Mouse (Mus musculus): ENCODE results near the gene Lama2. TPM values are rescaled to one million over a fixed set of nuclear protein-coding genes. Genes with fewer than 3 reads are reported as not detected.

Lama2 gene
- polyA plus RNA-seq, 1 experiment from 2014 or later, result 6.6 TPM

- ATAC-seq (ENCODE audit: low FRiP score, low TSS enrichment) (peak; percentile 51), DNase-seq (peak; percentile 34)
- Histone ChIP-seq H3K4me3 (replicated peaks; ENCODE audit: low read depth, low read length) (peak overlapping the region; percentile 20), H3K27me3 (ENCODE audit: control insufficient read depth, insufficient read depth, low read length) (no peaks in the 10 kb centered on the region), H3K27ac (replicated peaks; ENCODE audit: low read depth, low read length) (no peak overlapping the region), H3K4me2 (ENCODE audit: low read length) (peak overlapping the region; percentile 55), H3K4me1 (ENCODE audit: control insufficient read depth, insufficient read depth, low read length) (peaks cover 6% of the 10 kb centered on the region; the same call in 1 of the 2 replicates), H3K9ac (replicated peaks; ENCODE audit: low read length) (no peak overlapping the region; the same call in 1 of the 2 replicates), H3K9me3 (ENCODE audit: control insufficient read depth, low read length) (no peaks in the 10 kb centered on the region), H3K36me3 (ENCODE audit: control insufficient read depth, insufficient read depth, low read length) (no peaks in the 10 kb centered on the region)
- 12% methylated on average over 18 of the region's 18 CpGs for WGBS
Observed at GRCm38 (mm10) chr10:27616641-27617415, 2.7 kb downstream of the Lama2 start.

GRCm38 (mm10) chr10:27595675-27596074, 23.9 kb downstream of the Lama2 start:
- H3K36me3 ChIP-seq (ENCODE audit: control insufficient read depth, insufficient read depth, low read length), result no peaks in the 10 kb centered on the region
- no peak overlapping the region for H3K9ac ChIP-seq (replicated peaks; ENCODE audit: low read length)
- no peak overlapping the region for H3K4me3 ChIP-seq (replicated peaks; ENCODE audit: low read depth, low read length)
- no peaks in the 10 kb centered on the region for H3K9me3 ChIP-seq (ENCODE audit: control insufficient read depth, low read length)
- 92% methylated on average over 3 of the region's 3 CpGs for WGBS
- ATAC-seq (ENCODE audit: low FRiP score, low TSS enrichment) (no peak), DNase-seq (no peak)
- no peaks in the 10 kb centered on the region for H3K4me1 ChIP-seq (ENCODE audit: control insufficient read depth, insufficient read depth, low read length)
- no peaks in the 10 kb centered on the region for H3K27me3 ChIP-seq (ENCODE audit: control insufficient read depth, insufficient read depth, low read length)
- no peak overlapping the region for H3K4me2 ChIP-seq (ENCODE audit: low read length)
- H3K27ac ChIP-seq (replicated peaks; ENCODE audit: low read depth, low read length), result no peak overlapping the region

- WGBS, result 84% methylated on average over 2 of the region's 2 CpGs
- no peak overlapping the region for H3K9ac ChIP-seq (replicated peaks; ENCODE audit: low read length)
- no peak overlapping the region for H3K27ac ChIP-seq (replicated peaks; ENCODE audit: low read depth, low read length)
- no peak overlapping the region for H3K4me3 ChIP-seq (replicated peaks; ENCODE audit: low read depth, low read length)
- no peak for ATAC-seq (ENCODE audit: low FRiP score, low TSS enrichment)
- no peak for DNase-seq
- H3K27me3 ChIP-seq (ENCODE audit: control insufficient read depth, insufficient read depth, low read length), result no peaks in the 10 kb centered on the region
- no peak overlapping the region for H3K4me2 ChIP-seq (ENCODE audit: low read length)
- no peaks in the 10 kb centered on the region for H3K4me1 ChIP-seq (ENCODE audit: control insufficient read depth, insufficient read depth, low read length)
- H3K36me3 ChIP-seq (ENCODE audit: control insufficient read depth, insufficient read depth, low read length), result no peaks in the 10 kb centered on the region
- no peaks in the 10 kb centered on the region for H3K9me3 ChIP-seq (ENCODE audit: control insufficient read depth, low read length)
Observed at GRCm38 (mm10) chr10:27533217-27533616, 86.3 kb downstream of the Lama2 start.

- peak; percentile 73 for DNase-seq
- no peaks in the 10 kb centered on the region for H3K9me3 ChIP-seq (ENCODE audit: control insufficient read depth, low read length)
- 47% methylated on average over 3 of the region's 3 CpGs for WGBS
Observed at GRCm38 (mm10) chr10:27508847-27509459, 110.6 kb downstream of the Lama2 start.

GRCm38 (mm10) chr10:27500863-27501262, 118.7 kb downstream of the Lama2 start:
- H3K27me3 ChIP-seq (ENCODE audit: control insufficient read depth, insufficient read depth, low read length), result no peaks in the 10 kb centered on the region
- H3K4me3 ChIP-seq (replicated peaks; ENCODE audit: low read depth, low read length), result no peak overlapping the region
- WGBS, result 91% methylated on average over 3 of the region's 3 CpGs
- ATAC-seq (ENCODE audit: low FRiP score, low TSS enrichment) (no peak), DNase-seq (no peak)
- H3K4me1 ChIP-seq (ENCODE audit: control insufficient read depth, insufficient read depth, low read length), result no peaks in the 10 kb centered on the region
- no peaks in the 10 kb centered on the region for H3K36me3 ChIP-seq (ENCODE audit: control insufficient read depth, insufficient read depth, low read length)
- no peak overlapping the region for H3K9ac ChIP-seq (replicated peaks; ENCODE audit: low read length)
- H3K27ac ChIP-seq (replicated peaks; ENCODE audit: low read depth, low read length), result no peak overlapping the region
- no peak overlapping the region for H3K4me2 ChIP-seq (ENCODE audit: low read length)
- no peaks in the 10 kb centered on the region for H3K9me3 ChIP-seq (ENCODE audit: control insufficient read depth, low read length)

More at GRCm38 (mm10) chr10:27508847-27509459, 110.6 kb downstream of the Lama2 start:
- Histone ChIP-seq H3K27ac (replicated peaks; ENCODE audit: low read depth, low read length) (peak overlapping the region; percentile 55; the same call in 1 of the 2 replicates), H3K9ac (replicated peaks; ENCODE audit: low read length) (no peak overlapping the region), H3K4me1 (ENCODE audit: control insufficient read depth, insufficient read depth, low read length) (peaks cover 4% of the 10 kb centered on the region; the same call in 1 of the 2 replicates), H3K4me3 (replicated peaks; ENCODE audit: low read depth, low read length) (no peak overlapping the region), H3K36me3 (ENCODE audit: control insufficient read depth, insufficient read depth, low read length) (no peaks in the 10 kb centered on the region), H3K27me3 (ENCODE audit: control insufficient read depth, insufficient read depth, low read length) (no peaks in the 10 kb centered on the region), H3K4me2 (ENCODE audit: low read length) (no peak overlapping the region)
- ATAC-seq (ENCODE audit: low FRiP score, low TSS enrichment), result peak; percentile 69; the same call in 1 of the 2 replicates

- WGBS, result 80% methylated on average over 1 of the region's 1 CpGs
- H3K4me2 ChIP-seq (ENCODE audit: low read length), result no peak overlapping the region
- H3K27ac ChIP-seq (replicated peaks; ENCODE audit: low read depth, low read length), result no peak overlapping the region
- H3K4me1 ChIP-seq (ENCODE audit: control insufficient read depth, insufficient read depth, low read length), result no peaks in the 10 kb centered on the region
- no peak for DNase-seq
- H3K4me3 ChIP-seq (replicated peaks; ENCODE audit: low read depth, low read length), result no peak overlapping the region
- H3K9me3 ChIP-seq (ENCODE audit: control insufficient read depth, low read length), result no peaks in the 10 kb centered on the region
- no peak overlapping the region for H3K9ac ChIP-seq (replicated peaks; ENCODE audit: low read length)
- H3K36me3 ChIP-seq (ENCODE audit: control insufficient read depth, insufficient read depth, low read length), result no peaks in the 10 kb centered on the region
- H3K27me3 ChIP-seq (ENCODE audit: control insufficient read depth, insufficient read depth, low read length), result no peaks in the 10 kb centered on the region
- no peak for ATAC-seq (ENCODE audit: low FRiP score, low TSS enrichment)
Observed at GRCm38 (mm10) chr10:27488452-27488851, 131.1 kb downstream of the Lama2 start.

- no peak overlapping the region for H3K4me3 ChIP-seq (replicated peaks; ENCODE audit: low read depth, low read length)
- no peaks in the 10 kb centered on the region for H3K27me3 ChIP-seq (ENCODE audit: control insufficient read depth, insufficient read depth, low read length)
- no peak overlapping the region for H3K4me2 ChIP-seq (ENCODE audit: low read length)
- ATAC-seq (ENCODE audit: low FRiP score, low TSS enrichment) (no peak), DNase-seq (no peak)
- no peak overlapping the region for H3K9ac ChIP-seq (replicated peaks; ENCODE audit: low read length)
- H3K4me1 ChIP-seq (ENCODE audit: control insufficient read depth, insufficient read depth, low read length), result no peaks in the 10 kb centered on the region
- no peaks in the 10 kb centered on the region for H3K36me3 ChIP-seq (ENCODE audit: control insufficient read depth, insufficient read depth, low read length)
- H3K9me3 ChIP-seq (ENCODE audit: control insufficient read depth, low read length), result no peaks in the 10 kb centered on the region
- H3K27ac ChIP-seq (replicated peaks; ENCODE audit: low read depth, low read length), result no peak overlapping the region
- WGBS, result 87% methylated on average over 1 of the region's 1 CpGs
Observed at GRCm38 (mm10) chr10:27484041-27484440, 135.5 kb downstream of the Lama2 start.

GRCm38 (mm10) chr10:27475540-27475939, 144.0 kb downstream of the Lama2 start:
- 28% methylated on average over 3 of the region's 3 CpGs for WGBS
- no peaks in the 10 kb centered on the region for H3K27me3 ChIP-seq (ENCODE audit: control insufficient read depth, insufficient read depth, low read length)

More at GRCm38 (mm10) chr10:27475540-27475939, 144.0 kb downstream of the Lama2 start:
- Histone ChIP-seq H3K4me1 (ENCODE audit: control insufficient read depth, insufficient read depth, low read length) (no peaks in the 10 kb centered on the region), H3K27ac (replicated peaks; ENCODE audit: low read depth, low read length) (no peak overlapping the region), H3K4me2 (ENCODE audit: low read length) (no peak overlapping the region), H3K36me3 (ENCODE audit: control insufficient read depth, insufficient read depth, low read length) (no peaks in the 10 kb centered on the region), H3K9ac (replicated peaks; ENCODE audit: low read length) (no peak overlapping the region), H3K4me3 (replicated peaks; ENCODE audit: low read depth, low read length) (no peak overlapping the region), H3K9me3 (ENCODE audit: control insufficient read depth, low read length) (no peaks in the 10 kb centered on the region)
- ATAC-seq (ENCODE audit: low FRiP score, low TSS enrichment) (no peak), DNase-seq (peak; percentile 7)
